Mouse (Mus musculus): ENCODE results near the gene Crybb2.

DNA sequence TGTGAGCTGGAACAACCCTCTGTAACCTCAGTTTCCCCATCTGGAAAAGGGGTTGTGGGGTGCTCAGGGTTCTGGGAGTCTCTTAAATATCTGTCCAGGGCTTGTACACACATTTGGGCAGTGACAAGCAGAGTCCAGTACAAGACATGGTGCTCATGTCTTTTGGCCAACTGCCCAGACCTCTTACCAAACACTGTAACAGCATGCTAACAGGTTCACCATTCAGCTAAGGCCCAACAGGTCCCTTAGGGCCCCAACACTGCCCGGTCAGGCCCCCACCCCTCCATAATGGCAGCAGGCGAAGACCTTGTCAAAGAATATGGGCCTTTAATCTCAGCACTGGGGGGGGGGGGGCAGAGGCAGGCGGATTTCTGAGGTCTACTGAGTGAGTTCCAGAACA lies 37.8 kb upstream of the Crybb2 start:
- TF ChIP-seq CTCF (IDR thresholded peaks at IDR 0.05; ENCODE audit: extremely low read depth, insufficient read length, insufficient replicate concordance, low read depth, low read length) = no peak
- no peak for TF ChIP-seq POLR2A (IDR thresholded peaks at IDR 0.05; ENCODE audit: low read depth, low read length)
